Mouse (Mus musculus): ENCODE data around the gene Atn1. TPM values are rescaled to one million over a fixed set of nuclear protein-coding genes. Genes with fewer than 3 reads are reported as not detected.

The Atn1 gene
- polyA plus RNA-seq, 1 experiment from 2014 or later, result 18.5 TPM

DNA sequence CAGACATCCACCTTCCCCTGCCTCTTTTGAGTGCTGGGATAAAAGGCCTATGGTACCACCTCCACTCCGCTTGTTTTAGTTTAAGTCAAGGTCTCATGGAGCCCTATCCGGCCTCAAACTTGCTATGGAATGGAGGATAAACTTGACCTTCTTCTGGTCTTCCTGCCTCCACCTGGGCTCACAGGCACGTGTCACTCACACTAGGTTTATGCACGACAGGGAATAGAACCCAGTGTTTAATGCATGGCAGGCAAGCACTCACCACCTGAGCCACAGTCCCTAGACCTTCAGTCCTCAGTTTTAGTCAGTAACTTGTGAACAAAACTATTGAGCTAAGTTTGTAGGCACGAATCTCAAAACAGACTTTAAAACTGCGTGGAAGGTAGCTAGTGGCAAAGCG lies 25.3 kb downstream of the Atn1 start:
- Histone ChIP-seq H3K9ac (replicated peaks; ENCODE audit: low read depth, low read length) (no peak overlapping the region), H3K4me1 (ENCODE audit: control insufficient read depth, insufficient read depth, low read length) (no peaks in the 10 kb centered on the region; the same call in 1 of the 2 replicates), H3K27ac (ENCODE audit: low read length) (no peak overlapping the region), H3K4me3 (ENCODE audit: low read depth, low read length) (no peak overlapping the region), H3K9me3 (ENCODE audit: control insufficient read depth, low read depth, low read length) (no peaks in the 10 kb centered on the region), H3K36me3 (ENCODE audit: control insufficient read depth, insufficient read depth, low read length) (no peaks in the 10 kb centered on the region), H3K27me3 (ENCODE audit: control insufficient read depth, insufficient read depth, low read length) (no peaks in the 10 kb centered on the region), H3K4me2 (replicated peaks; ENCODE audit: low read depth, low read length) (no peak overlapping the region)
- no peak for ATAC-seq (ENCODE audit: insufficient number of reproducible peaks, insufficient read depth, low FRiP score, low read depth)
- 83% methylated on average over 7 of the region's 7 CpGs for WGBS

DNA sequence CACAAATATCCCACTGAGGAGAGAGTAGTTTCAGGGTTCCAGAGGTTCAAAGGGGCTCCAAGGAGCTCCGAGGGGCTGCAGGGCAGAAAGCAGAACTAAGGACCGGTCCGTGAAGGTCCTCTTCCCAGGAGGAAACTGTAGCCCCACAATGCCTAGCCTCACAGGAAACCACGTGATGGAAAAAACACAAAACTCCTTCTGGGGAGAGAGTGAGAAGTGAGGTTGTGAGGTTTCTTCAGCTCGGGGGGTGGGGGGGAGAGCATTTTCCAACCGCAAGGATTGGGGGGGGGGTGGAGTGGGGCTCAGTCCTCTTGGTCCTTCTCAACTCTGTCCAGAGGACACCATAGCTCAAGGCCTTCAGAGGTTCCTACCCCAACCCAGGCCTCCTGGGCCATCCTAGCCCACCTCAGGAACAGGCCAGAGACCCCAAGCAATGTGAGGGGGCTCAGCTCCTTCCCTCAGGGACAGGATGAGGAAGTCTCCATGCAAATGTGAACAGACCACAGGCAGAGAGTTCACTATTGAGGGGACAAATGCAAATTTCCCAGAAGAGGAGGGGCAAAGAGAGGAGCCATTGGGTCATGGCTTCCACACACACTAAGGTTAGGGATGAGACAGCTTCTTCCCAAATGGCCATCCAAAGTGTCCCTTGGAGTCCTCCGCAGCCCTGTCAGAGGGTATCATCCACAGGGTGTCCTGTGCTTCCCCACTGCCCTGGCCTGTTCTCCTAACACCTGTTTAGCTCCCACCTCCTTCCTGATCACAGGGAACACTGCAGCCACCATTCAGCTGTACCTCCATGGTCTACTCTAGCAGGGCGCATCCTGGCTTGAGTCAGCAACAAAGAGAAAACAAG lies 26.2 kb downstream of the Atn1 start:
- Histone ChIP-seq H3K4me1 (ENCODE audit: control insufficient read depth, insufficient read depth, low read length) (no peaks in the 10 kb centered on the region; the same call in 1 of the 2 replicates), H3K9ac (replicated peaks; ENCODE audit: low read depth, low read length) (no peak overlapping the region), H3K27me3 (ENCODE audit: control insufficient read depth, insufficient read depth, low read length) (no peaks in the 10 kb centered on the region), H3K4me3 (ENCODE audit: low read depth, low read length) (no peak overlapping the region), H3K27ac (ENCODE audit: low read length) (no peak overlapping the region), H3K4me2 (replicated peaks; ENCODE audit: low read depth, low read length) (no peak overlapping the region), H3K36me3 (ENCODE audit: control insufficient read depth, insufficient read depth, low read length) (no peaks in the 10 kb centered on the region), H3K9me3 (ENCODE audit: control insufficient read depth, low read depth, low read length) (no peaks in the 10 kb centered on the region)
- no peak for ATAC-seq (ENCODE audit: insufficient number of reproducible peaks, insufficient read depth, low FRiP score, low read depth)
- 74% methylated on average over 8 of the region's 8 CpGs for WGBS

DNA sequence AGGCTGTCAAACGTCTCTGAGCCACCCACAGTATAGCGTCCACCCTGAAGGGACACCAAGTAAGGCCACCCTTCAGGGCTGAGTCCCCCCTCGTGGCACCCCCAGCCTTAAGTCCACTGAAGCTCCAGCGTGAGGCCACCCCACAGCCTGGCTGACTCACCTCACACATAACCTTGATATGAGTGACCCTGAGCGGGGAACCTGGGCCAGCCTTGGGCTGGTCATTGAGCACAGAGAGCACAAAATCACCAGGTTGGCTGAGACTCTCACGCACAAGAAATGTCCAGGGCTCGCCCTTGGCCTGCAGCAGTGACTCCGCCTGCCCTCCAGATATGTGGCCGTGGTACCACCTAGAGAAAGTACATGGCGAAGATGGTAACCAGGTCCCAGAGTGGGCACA lies 27.7 kb downstream of the Atn1 start:
- Histone ChIP-seq H3K27ac (ENCODE audit: low read length) (no peak overlapping the region), H3K4me2 (replicated peaks; ENCODE audit: low read depth, low read length) (no peak overlapping the region), H3K36me3 (ENCODE audit: control insufficient read depth, insufficient read depth, low read length) (no peaks in the 10 kb centered on the region), H3K9ac (replicated peaks; ENCODE audit: low read depth, low read length) (no peak overlapping the region), H3K9me3 (ENCODE audit: control insufficient read depth, low read depth, low read length) (no peaks in the 10 kb centered on the region), H3K4me1 (ENCODE audit: control insufficient read depth, insufficient read depth, low read length) (no peaks in the 10 kb centered on the region; the same call in 1 of the 2 replicates), H3K27me3 (ENCODE audit: control insufficient read depth, insufficient read depth, low read length) (no peaks in the 10 kb centered on the region), H3K4me3 (ENCODE audit: low read depth, low read length) (no peak overlapping the region)
- 87% methylated on average over 10 of the region's 10 CpGs for whole genome bisulfite sequencing
- ATAC-seq (ENCODE audit: insufficient number of reproducible peaks, insufficient read depth, low FRiP score, low read depth), result no peak

DNA sequence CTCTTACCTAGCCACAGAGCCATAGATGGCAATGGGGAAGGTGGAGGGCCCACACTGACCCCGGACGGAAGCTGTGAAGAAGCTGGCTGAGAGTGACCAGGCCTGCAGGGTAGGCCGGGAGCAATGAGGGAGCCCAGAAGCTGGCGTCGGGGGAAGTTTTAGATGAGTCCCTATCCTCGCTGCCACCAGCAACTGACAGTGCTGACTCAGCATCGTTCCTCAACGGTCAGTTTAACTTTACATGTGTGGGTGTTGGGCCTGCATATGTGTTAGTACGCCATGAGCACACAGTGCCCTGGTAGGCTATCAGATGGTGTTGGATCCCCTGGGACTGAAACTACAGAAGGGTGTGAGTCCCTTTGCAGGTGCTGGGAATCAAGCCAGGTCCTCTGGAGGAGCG lies 31.9 kb downstream of the Atn1 start:
- no peak overlapping the region for H3K4me2 ChIP-seq (replicated peaks; ENCODE audit: low read depth, low read length)
- no peak overlapping the region for H3K27ac ChIP-seq (ENCODE audit: low read length)
- H3K36me3 ChIP-seq (ENCODE audit: control insufficient read depth, insufficient read depth, low read length), result no peaks in the 10 kb centered on the region
- 0 out of 2 replicates have a peak, but pooled peaks cover 2% of the 10 kb centered on the region for H3K4me1 ChIP-seq (ENCODE audit: control insufficient read depth, insufficient read depth, low read length)
- no peak for ATAC-seq (ENCODE audit: insufficient number of reproducible peaks, insufficient read depth, low FRiP score, low read depth)
- H3K9me3 ChIP-seq (ENCODE audit: control insufficient read depth, low read depth, low read length), result no peaks in the 10 kb centered on the region
- WGBS, result 85% methylated on average over 10 of the region's 10 CpGs
- H3K4me3 ChIP-seq (ENCODE audit: low read depth, low read length), result no peak overlapping the region
- H3K27me3 ChIP-seq (ENCODE audit: control insufficient read depth, insufficient read depth, low read length), result no peaks in the 10 kb centered on the region
- no peak overlapping the region for H3K9ac ChIP-seq (replicated peaks; ENCODE audit: low read depth, low read length)

DNA sequence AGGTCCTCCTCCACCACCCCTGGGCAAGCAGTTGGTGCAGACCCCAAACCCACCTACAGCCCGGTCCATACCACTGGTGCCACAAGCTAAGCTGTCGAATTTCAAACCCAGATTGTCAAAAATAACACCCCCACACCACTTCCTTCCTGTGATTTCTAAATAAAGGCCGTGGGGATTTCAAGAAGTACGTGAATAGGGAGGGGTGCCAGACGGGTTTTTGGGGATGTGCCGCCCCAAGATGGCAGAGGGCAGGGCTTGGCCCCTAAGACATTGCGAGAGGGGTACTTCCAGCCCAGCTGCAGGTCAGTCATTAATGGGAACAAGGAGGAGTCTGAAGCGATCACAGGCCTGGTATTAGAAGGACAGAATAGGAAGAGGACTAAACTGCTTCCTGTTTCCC lies 32.8 kb downstream of the Atn1 start:
- 73% methylated on average over 8 of the region's 8 CpGs for WGBS

DNA sequence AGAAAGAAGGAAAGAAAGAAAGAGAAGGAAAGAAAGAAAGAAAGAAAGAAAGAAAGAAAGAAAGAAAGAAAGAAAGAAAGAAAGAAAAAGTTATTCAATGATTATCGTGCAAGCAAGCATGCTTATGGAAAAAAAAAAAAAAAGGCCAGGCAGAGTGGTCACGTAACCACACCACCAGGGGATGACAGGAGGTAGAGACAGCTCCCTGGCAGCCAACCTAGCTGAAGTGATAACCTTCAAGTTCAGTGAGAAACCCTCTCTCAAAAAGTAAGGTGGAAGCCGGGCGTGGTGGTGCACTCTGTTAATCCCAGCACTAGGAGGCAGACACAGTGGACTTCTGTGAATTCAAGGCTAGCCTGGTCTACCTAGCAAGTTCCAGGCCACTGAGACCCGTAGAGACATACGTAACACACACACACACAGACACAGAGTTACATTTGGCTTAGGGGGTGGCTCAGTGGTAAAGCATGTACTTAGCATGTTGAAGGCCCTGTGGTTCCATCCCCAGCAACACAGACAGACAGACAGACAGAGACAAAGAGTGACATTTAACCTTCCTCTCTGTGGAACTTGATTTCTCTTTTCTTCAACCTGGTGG lies 33.3 kb downstream of the Atn1 start:
- no peak overlapping the region for H3K4me3 ChIP-seq (ENCODE audit: low read depth, low read length)
- H3K9ac ChIP-seq (replicated peaks; ENCODE audit: low read depth, low read length), result no peak overlapping the region
- H3K4me1 ChIP-seq (ENCODE audit: control insufficient read depth, insufficient read depth, low read length), result 0 out of 2 replicates have a peak, but pooled peaks cover 2% of the 10 kb centered on the region
- ATAC-seq (ENCODE audit: insufficient number of reproducible peaks, insufficient read depth, low FRiP score, low read depth), result no peak
- no peaks in the 10 kb centered on the region for H3K9me3 ChIP-seq (ENCODE audit: control insufficient read depth, low read depth, low read length)
- no peaks in the 10 kb centered on the region for H3K36me3 ChIP-seq (ENCODE audit: control insufficient read depth, insufficient read depth, low read length)
- H3K4me2 ChIP-seq (replicated peaks; ENCODE audit: low read depth, low read length), result no peak overlapping the region
- no peak overlapping the region for H3K27ac ChIP-seq (ENCODE audit: low read length)
- no peaks in the 10 kb centered on the region for H3K27me3 ChIP-seq (ENCODE audit: control insufficient read depth, insufficient read depth, low read length)
- 81% methylated on average over 6 of the region's 6 CpGs for WGBS

More for the DNA sequence above, 32.8 kb downstream of the Atn1 start:
- Histone ChIP-seq H3K9ac (replicated peaks; ENCODE audit: low read depth, low read length) (no peak overlapping the region), H3K9me3 (ENCODE audit: control insufficient read depth, low read depth, low read length) (no peaks in the 10 kb centered on the region), H3K4me2 (replicated peaks; ENCODE audit: low read depth, low read length) (no peak overlapping the region), H3K4me1 (ENCODE audit: control insufficient read depth, insufficient read depth, low read length) (0 out of 2 replicates have a peak, but pooled peaks cover 2% of the 10 kb centered on the region), H3K36me3 (ENCODE audit: control insufficient read depth, insufficient read depth, low read length) (no peaks in the 10 kb centered on the region), H3K27me3 (ENCODE audit: control insufficient read depth, insufficient read depth, low read length) (no peaks in the 10 kb centered on the region), H3K4me3 (ENCODE audit: low read depth, low read length) (no peak overlapping the region), H3K27ac (ENCODE audit: low read length) (no peak overlapping the region)
- no peak for ATAC-seq (ENCODE audit: insufficient number of reproducible peaks, insufficient read depth, low FRiP score, low read depth)

DNA sequence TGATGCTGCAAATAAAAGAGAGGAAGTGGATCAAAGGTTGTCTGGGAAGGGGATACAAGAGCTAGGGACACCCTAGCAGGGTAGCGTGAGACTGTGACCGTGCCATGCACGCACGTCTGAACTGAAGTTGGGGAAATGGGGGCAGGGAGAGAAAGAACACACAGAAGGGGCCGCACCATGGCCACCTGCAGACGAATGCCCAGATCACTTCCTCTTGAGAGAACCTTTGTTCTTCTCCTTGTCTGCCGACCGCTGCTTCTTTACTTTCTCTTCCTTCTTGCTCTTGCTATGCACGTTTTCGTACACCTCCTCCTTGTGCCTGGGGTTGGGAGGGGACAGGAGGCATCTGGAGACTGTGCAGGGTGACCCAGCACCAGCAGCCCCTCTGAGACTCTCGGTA lies 35.4 kb downstream of the Atn1 start:
- Histone ChIP-seq H3K9ac (replicated peaks; ENCODE audit: low read depth, low read length) (0 out of 2 replicates have a peak overlapping the region, but pooled peaks have one; percentile 10), H3K27ac (ENCODE audit: low read length) (0 out of 2 replicates have a peak overlapping the region, but pooled peaks have one; percentile 18), H3K9me3 (ENCODE audit: control insufficient read depth, low read depth, low read length) (no peaks in the 10 kb centered on the region), H3K4me3 (ENCODE audit: low read depth, low read length) (peak overlapping the region; percentile 36; the same call in 1 of the 2 replicates), H3K27me3 (ENCODE audit: control insufficient read depth, insufficient read depth, low read length) (no peaks in the 10 kb centered on the region), H3K36me3 (ENCODE audit: control insufficient read depth, insufficient read depth, low read length) (peaks cover 10% of the 10 kb centered on the region; the same call in 1 of the 2 replicates), H3K4me1 (ENCODE audit: control insufficient read depth, insufficient read depth, low read length) (0 out of 2 replicates have a peak, but pooled peaks cover 2% of the 10 kb centered on the region), H3K4me2 (replicated peaks; ENCODE audit: low read depth, low read length) (peak overlapping the region; percentile 40; the same call in 1 of the 2 replicates)
- no peak for ATAC-seq (ENCODE audit: insufficient number of reproducible peaks, insufficient read depth, low FRiP score, low read depth)
- WGBS, result 63% methylated on average over 11 of the region's 11 CpGs

DNA sequence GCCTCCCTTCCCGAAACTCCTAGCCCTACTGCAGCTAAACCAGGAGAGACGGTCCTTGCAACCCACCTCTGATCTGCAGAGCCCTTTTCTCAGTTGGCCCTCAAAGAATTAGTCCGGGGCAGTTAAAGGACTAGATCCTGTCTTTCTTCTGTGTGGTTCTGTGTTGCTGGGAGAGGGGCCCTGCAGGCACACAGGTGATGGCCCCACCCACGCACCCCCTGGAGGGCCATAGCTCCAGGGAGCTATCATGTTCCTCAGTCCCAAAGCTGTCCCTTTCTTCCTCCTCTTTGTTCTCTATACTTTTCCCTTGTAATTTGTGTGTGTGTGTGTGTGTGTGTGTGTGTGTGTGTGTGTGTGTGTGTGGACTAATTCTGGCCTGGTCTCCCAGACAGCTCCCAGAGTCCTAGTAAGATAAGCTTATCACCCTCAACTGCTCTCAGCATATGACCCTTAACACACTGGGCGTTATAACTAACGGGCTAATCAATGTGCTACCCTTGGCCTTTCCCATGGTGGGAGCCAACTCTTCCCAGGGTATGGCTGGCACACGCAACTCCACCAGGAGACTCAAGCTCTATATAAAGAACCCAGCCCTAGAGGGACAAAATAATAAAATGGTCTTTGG lies 36.9 kb downstream of the Atn1 start:
- peak overlapping the region; percentile 88 for H3K27ac ChIP-seq (ENCODE audit: low read length)
- peak overlapping the region; percentile 40 for H3K4me2 ChIP-seq (replicated peaks; ENCODE audit: low read depth, low read length)
- WGBS, result 69% methylated on average over 7 of the region's 7 CpGs
- 0 out of 2 replicates have a peak, but pooled peaks cover 2% of the 10 kb centered on the region for H3K4me1 ChIP-seq (ENCODE audit: control insufficient read depth, insufficient read depth, low read length)
- peaks cover 23% of the 10 kb centered on the region for H3K36me3 ChIP-seq (ENCODE audit: control insufficient read depth, insufficient read depth, low read length)
- H3K9me3 ChIP-seq (ENCODE audit: control insufficient read depth, low read depth, low read length), result no peaks in the 10 kb centered on the region
- 0 out of 2 replicates have a peak, but pooled peaks have one; percentile 20 for ATAC-seq (ENCODE audit: insufficient number of reproducible peaks, insufficient read depth, low FRiP score, low read depth)
- peak overlapping the region; percentile 36 for H3K4me3 ChIP-seq (ENCODE audit: low read depth, low read length)
- H3K9ac ChIP-seq (replicated peaks; ENCODE audit: low read depth, low read length), result peak overlapping the region; percentile 50
- H3K27me3 ChIP-seq (ENCODE audit: control insufficient read depth, insufficient read depth, low read length), result no peaks in the 10 kb centered on the region
